Mouse (Mus musculus) lung, postnatal 0 days (tissue): ENCODE results near the gene Rab7b.

Experiments
- CTCF ChIP-seq: IDR thresholded peaks from 2 replicates; pipeline ENCODE4 v1.5.1; 2016; ENCODE audit warnings: antibody characterized with exemption, mild to moderate bottlenecking
- EP300 ChIP-seq: IDR thresholded peaks from 2 replicates; pipeline ENCODE4 v1.6.1; 2016; ENCODE audit warnings: antibody characterized with exemption, mild to moderate bottlenecking, control low read depth

DNA sequence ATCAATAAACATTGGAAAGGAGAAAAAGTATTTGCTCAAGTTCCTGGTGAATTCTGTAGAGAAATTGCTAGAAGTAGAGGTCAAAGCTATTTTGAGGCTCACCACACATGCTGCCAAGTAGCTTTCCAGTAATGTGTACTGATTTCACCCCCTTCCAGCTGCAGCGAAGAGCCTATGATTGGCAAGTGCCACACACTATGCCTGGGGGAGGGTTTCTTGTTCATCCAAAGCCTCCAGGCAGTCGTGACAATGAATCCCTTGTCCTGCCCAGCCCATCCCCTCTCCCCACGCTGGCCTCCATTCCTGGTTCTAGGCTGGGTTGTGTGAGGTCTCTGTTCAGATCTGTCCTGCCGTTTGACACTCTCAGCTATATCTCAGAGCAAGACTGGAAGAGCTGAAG lies 7.8 kb downstream of the Rab7b start:
- no peak for TF ChIP-seq CTCF
- no peak for TF ChIP-seq EP300
